Mouse (Mus musculus) intestine, postnatal 0 days (tissue): Measurements from ENCODE around the gene Epas1. TPM values are rescaled to one million over a fixed set of nuclear protein-coding genes. Genes with fewer than 3 reads are reported as not detected.
A peak's percentile ranks its signal among the peaks of the same experiment; 100 is the strongest.

ENCODE experiments used
- ATAC-seq: fragments of 200-750 bp; cut with Nextera tagmentation; 2 replicates; pipeline ENCODE4 v1.8.0; 2017; ENCODE audit warnings: mild to moderate bottlenecking, moderate TSS enrichment, moderate library complexity
- H3K27ac ChIP-seq: fragments of 300-500 bp; sonication (generic); 2 replicates; pipeline ENCODE4 v1.5.1; 2014; ENCODE audit warnings: mild to moderate bottlenecking, low read depth, low read length, moderate library complexity
- H3K27me3 ChIP-seq: fragments of 300-500 bp; sonication (generic); replicated peaks from 2 replicates; pipeline ENCODE4 v1.6.1; 2014; ENCODE audit warnings: low read length, mixed read lengths; ENCODE audit not compliant: control insufficient read depth, insufficient read depth
- H3K36me3 ChIP-seq: fragments of 300-500 bp; sonication (generic); 2 replicates; pipeline ENCODE4 v1.6.1; 2014; ENCODE audit warnings: mild to moderate bottlenecking, moderate library complexity; ENCODE audit not compliant: control insufficient read depth, insufficient read depth
- H3K4me1 ChIP-seq: fragments of 300-500 bp; sonication (generic); replicated peaks from 2 replicates; pipeline ENCODE4 v1.6.1; 2014; ENCODE audit warnings: antibody characterized with exemption, low read length, mixed read lengths; ENCODE audit not compliant: control insufficient read depth, insufficient read depth
- H3K4me2 ChIP-seq: fragments of 300-500 bp; sonication (generic); replicated peaks from 2 replicates; pipeline ENCODE4 v1.6.1; 2014; ENCODE audit warnings: low read depth, mild to moderate bottlenecking, moderate library complexity
- H3K4me3 ChIP-seq: fragments of 300-500 bp; sonication (generic); 2 replicates; pipeline ENCODE4 v1.5.1; 2014; ENCODE audit warnings: low read depth, low read length
- H3K9ac ChIP-seq: fragments of 300-500 bp; sonication (generic); 2 replicates; pipeline ENCODE4 v1.6.1; 2014; ENCODE audit warnings: mild to moderate bottlenecking, low read depth, low read length
- H3K9me3 ChIP-seq: fragments of 300-500 bp; sonication (generic); 2 replicates; pipeline ENCODE4 v1.6.1; 2016; ENCODE audit warnings: mixed run types; ENCODE audit not compliant: control insufficient read depth
- CTCF ChIP-seq: sonication (generic); IDR thresholded peaks from 2 replicates; pipeline ENCODE4 v1.5.1; 2016; ENCODE audit warnings: low read depth, mild to moderate bottlenecking, control low read depth, antibody characterized with exemption, moderate library complexity
- WGBS: fragments of 180-500 bp; shearing (Covaris S2); extraction: QIAGEN DNeasy Blood & Tissue Kit; methylation state at CpG from one replicate; pipeline ENCODE4 v1.1.7; 2014; 5-methylcytosine and 5-hydroxymethylcytosine counted together
- polyA plus RNA-seq: library from polyadenylated mRNA; unstranded; fragments of >200 nt; fragmentation: Nextera tagmentation; extraction: Ambion mirVana; gene quantifications from 2 replicates; pipeline ENCODE4 v1.2.1, GENCODE M21; 2015

Epas1 gene
- polyA plus RNA-seq, 1 experiment from 2014 or later = 8.7 TPM

- Histone ChIP-seq H3K36me3 (no peaks in the 10 kb centered on the region), H3K9ac (no peak overlapping the region), H3K27me3 (no peaks in the 10 kb centered on the region), H3K4me2 (no peak overlapping the region), H3K4me3 (no peak overlapping the region), H3K27ac (no peak overlapping the region), H3K4me1 (peaks cover 5% of the 10 kb centered on the region; the same call in 1 of the 2 replicates), H3K9me3 (no peaks in the 10 kb centered on the region)
- 91% methylated on average over 8 of the region's 8 CpGs for WGBS
- no peak for TF ChIP-seq CTCF
- ATAC-seq = no peak
Observed at GRCm38 (mm10) chr17:86712601-86713000, 40.9 kb upstream of the Epas1 start.

- Histone ChIP-seq H3K4me3 (no peak overlapping the region), H3K27ac (no peak overlapping the region), H3K36me3 (no peaks in the 10 kb centered on the region), H3K9me3 (no peaks in the 10 kb centered on the region), H3K4me2 (no peak overlapping the region), H3K4me1 (peaks cover 5% of the 10 kb centered on the region; the same call in 1 of the 2 replicates), H3K9ac (no peak overlapping the region), H3K27me3 (no peaks in the 10 kb centered on the region)
- 16% methylated on average over 8 of the region's 8 CpGs for WGBS
- TF ChIP-seq CTCF = no peak
- ATAC-seq = no peak
Observed at GRCm38 (mm10) chr17:86713591-86713990, 39.9 kb upstream of the Epas1 start.

DNA sequence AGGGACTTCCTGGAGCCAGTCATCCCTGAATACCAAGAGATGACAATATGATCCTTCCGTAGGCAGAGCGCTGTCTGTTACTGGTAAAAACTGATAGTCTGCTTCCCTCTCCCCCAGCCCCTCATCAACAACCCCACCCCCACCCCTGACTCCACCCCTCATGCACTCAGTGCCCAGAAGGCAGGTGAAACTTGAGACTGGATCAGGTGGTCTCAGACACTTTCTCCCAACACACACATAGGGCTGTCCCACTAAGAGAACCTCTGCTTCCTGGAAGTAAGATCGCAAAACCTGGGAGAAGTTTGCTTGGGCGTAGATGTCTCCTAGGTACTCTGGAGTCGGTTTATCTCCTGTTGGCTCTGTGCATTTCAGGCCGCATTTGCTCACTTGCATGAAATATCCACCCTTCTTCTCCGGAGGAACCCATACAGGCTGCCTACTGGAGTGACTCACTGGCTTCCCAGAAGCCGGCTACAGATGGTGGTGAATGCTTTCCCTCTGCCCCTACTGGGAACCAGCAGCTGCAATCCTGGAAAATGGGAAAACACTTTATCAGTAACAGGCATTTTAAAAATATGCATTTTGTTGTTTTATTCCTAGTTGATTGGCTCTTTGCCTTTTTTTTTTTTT, 28.6 kb upstream of the Epas1 start:
- TF ChIP-seq CTCF = no peak
- H3K27me3 ChIP-seq = no peaks in the 10 kb centered on the region
- 67% methylated on average over 8 of the region's 8 CpGs for WGBS
- H3K4me2 ChIP-seq = no peak overlapping the region
- no peak overlapping the region for H3K4me3 ChIP-seq
- no peaks in the 10 kb centered on the region for H3K9me3 ChIP-seq
- no peak overlapping the region for H3K27ac ChIP-seq
- no peak overlapping the region for H3K9ac ChIP-seq
- no peaks in the 10 kb centered on the region for H3K4me1 ChIP-seq
- no peaks in the 10 kb centered on the region for H3K36me3 ChIP-seq
- ATAC-seq = no peak

GRCm38 (mm10) chr17:86726480-86726879, 27.0 kb upstream of the Epas1 start:
- Histone ChIP-seq H3K36me3 (no peaks in the 10 kb centered on the region), H3K4me1 (no peaks in the 10 kb centered on the region), H3K27me3 (no peaks in the 10 kb centered on the region), H3K4me2 (no peak overlapping the region), H3K9me3 (no peaks in the 10 kb centered on the region), H3K27ac (no peak overlapping the region), H3K4me3 (no peak overlapping the region), H3K9ac (no peak overlapping the region)
- WGBS = 58% methylated on average over 7 of the region's 7 CpGs
- TF ChIP-seq CTCF = no peak
- ATAC-seq = no peak

DNA sequence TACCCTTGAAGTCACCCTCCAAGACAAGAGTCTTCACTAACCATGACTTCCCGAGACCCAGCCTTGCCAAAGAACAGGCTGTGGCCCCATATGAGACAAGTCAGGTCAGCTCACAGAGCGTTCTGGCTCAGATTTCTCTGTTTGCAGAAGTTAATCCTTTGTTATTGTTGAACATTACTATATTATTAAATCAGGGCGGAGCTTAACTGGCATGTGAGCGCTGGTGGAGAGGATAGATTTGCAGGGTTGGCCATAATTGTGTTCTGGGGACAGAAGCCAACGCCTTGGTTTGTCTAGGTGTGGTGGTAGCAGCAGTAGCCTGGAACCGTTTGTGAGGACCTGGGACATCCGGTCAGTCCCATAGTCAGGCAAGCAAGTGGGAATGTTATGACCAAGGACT, 26.5 kb upstream of the Epas1 start:
- no peak overlapping the region for H3K27ac ChIP-seq
- H3K4me2 ChIP-seq = no peak overlapping the region
- H3K4me3 ChIP-seq = no peak overlapping the region
- whole genome bisulfite sequencing = 51% methylated on average over 7 of the region's 7 CpGs
- no peaks in the 10 kb centered on the region for H3K27me3 ChIP-seq
- ATAC-seq = no peak
- TF ChIP-seq CTCF = no peak
- no peak overlapping the region for H3K9ac ChIP-seq
- no peaks in the 10 kb centered on the region for H3K4me1 ChIP-seq
- H3K36me3 ChIP-seq = no peaks in the 10 kb centered on the region
- no peaks in the 10 kb centered on the region for H3K9me3 ChIP-seq

DNA sequence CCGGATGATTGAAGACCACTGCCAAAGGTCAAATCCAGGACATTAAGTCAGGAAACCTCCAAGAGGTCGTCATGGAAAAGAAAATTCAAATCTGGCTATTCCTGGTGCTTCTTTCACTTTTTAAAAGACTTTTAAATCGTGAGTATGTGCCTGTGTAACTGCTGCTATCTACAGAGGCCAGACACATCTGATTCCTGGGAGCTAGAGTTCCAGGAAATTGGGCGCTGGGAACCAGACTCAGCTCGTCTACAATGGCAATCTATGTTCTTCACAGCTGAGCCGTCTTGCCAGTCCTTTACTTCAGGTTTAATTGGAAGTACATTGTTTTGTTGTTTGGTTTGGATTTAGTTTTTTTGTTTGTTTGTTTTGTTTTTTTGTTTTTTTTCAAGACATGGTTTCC, 22.2 kb upstream of the Epas1 start:
- H3K4me2 ChIP-seq = no peak overlapping the region
- H3K4me1 ChIP-seq = no peaks in the 10 kb centered on the region
- no peaks in the 10 kb centered on the region for H3K36me3 ChIP-seq
- no peak overlapping the region for H3K27ac ChIP-seq
- ATAC-seq = no peak
- WGBS = 87% methylated on average over 6 of the region's 6 CpGs
- no peak overlapping the region for H3K9ac ChIP-seq
- no peaks in the 10 kb centered on the region for H3K27me3 ChIP-seq
- H3K4me3 ChIP-seq = no peak overlapping the region
- H3K9me3 ChIP-seq = no peaks in the 10 kb centered on the region
- TF ChIP-seq CTCF = no peak

DNA sequence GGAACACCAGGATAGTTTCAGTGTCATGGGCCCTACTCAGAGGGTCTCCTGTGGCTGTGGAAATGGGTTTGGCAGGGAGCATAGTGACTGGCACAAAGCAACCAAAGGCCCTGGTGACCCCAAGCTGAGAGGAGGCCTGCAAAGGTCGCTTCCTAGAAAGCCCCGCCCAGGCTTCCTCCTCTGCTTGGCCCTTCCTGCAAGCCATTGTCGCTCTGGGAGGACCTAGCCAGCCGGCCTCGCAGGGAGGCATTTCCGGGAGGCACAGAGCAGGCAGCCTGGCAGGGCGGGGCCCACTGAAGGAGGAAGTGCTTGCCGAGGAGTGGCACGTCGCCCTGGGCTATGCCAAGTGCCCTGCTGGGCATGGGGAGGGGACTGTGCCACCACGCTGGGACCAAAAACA, 21.5 kb upstream of the Epas1 start:
- Histone ChIP-seq H3K4me3 (no peak overlapping the region), H3K4me1 (no peaks in the 10 kb centered on the region)
- 5% methylated on average over 11 of the region's 11 CpGs for WGBS

More for the DNA sequence above, 21.5 kb upstream of the Epas1 start:
- H3K9ac ChIP-seq = no peak overlapping the region
- no peak for TF ChIP-seq CTCF
- H3K27me3 ChIP-seq = no peaks in the 10 kb centered on the region
- no peaks in the 10 kb centered on the region for H3K9me3 ChIP-seq
- H3K27ac ChIP-seq = no peak overlapping the region
- peak overlapping the region; percentile 42 for H3K4me2 ChIP-seq
- ATAC-seq = peak; percentile 98
- H3K36me3 ChIP-seq = no peaks in the 10 kb centered on the region
